Mouse (Mus musculus) limb, embryonic 11.5 days (tissue): ENCODE data around the gene Fyn. TPM values are rescaled to one million over a fixed set of nuclear protein-coding genes. Genes with fewer than 3 reads are reported as not detected.
A peak's percentile ranks its signal among the peaks of the same experiment; 100 is the strongest.

Experiments
- ATAC-seq: fragments of 200-750 bp; cut with Nextera tagmentation; 2 replicates; pipeline ENCODE4 v1.8.0; 2017; ENCODE audit warnings: low read depth; ENCODE audit not compliant: insufficient number of reproducible peaks, low FRiP score, low TSS enrichment
- DNase-seq: peaks from one replicate; pipeline ENCODE4 v3.0.0-alpha.2; 2015; ENCODE audit warnings: low spot score
- H3K27ac ChIP-seq: fragments of 300-500 bp; sonication (generic); replicated peaks from 2 replicates; pipeline ENCODE4 v1.5.1; 2014; ENCODE audit warnings: low read depth, mild to moderate bottlenecking, low read length
- H3K27me3 ChIP-seq: fragments of 300-500 bp; sonication (generic); 2 replicates; pipeline ENCODE4 v1.6.1; 2014; ENCODE audit warnings: mild to moderate bottlenecking, low read length, mixed read lengths; ENCODE audit not compliant: control insufficient read depth, insufficient read depth
- H3K36me3 ChIP-seq: fragments of 300-500 bp; sonication (generic); 2 replicates; pipeline ENCODE4 v1.6.1; 2014; ENCODE audit warnings: mild to moderate bottlenecking, low read length, moderate library complexity, mixed read lengths; ENCODE audit not compliant: control insufficient read depth, insufficient read depth
- H3K4me1 ChIP-seq: fragments of 300-500 bp; sonication (generic); 2 replicates; pipeline ENCODE4 v1.6.1; 2014; ENCODE audit warnings: low read length, mixed read lengths; ENCODE audit not compliant: control insufficient read depth, insufficient read depth
- H3K4me2 ChIP-seq: fragments of 300-500 bp; sonication (generic); 2 replicates; pipeline ENCODE4 v1.6.1; 2014; ENCODE audit warnings: low read depth, mild to moderate bottlenecking, moderate library complexity; ENCODE audit not compliant: severe bottlenecking
- H3K4me3 ChIP-seq: fragments of 300-500 bp; sonication (generic); 2 replicates; pipeline ENCODE4 v1.5.1; 2014; ENCODE audit warnings: low read depth, low read length
- H3K9ac ChIP-seq: fragments of 300-500 bp; sonication (generic); 2 replicates; pipeline ENCODE4 v1.6.1; 2014; ENCODE audit warnings: mild to moderate bottlenecking, low read length
- H3K9me3 ChIP-seq: fragments of 300-500 bp; sonication (generic); 2 replicates; pipeline ENCODE4 v1.6.1; 2016; ENCODE audit warnings: low read length; ENCODE audit not compliant: control insufficient read depth
- WGBS: fragments of 180-500 bp; shearing (Covaris S2); extraction: QIAGEN DNeasy Blood & Tissue Kit; methylation state at CpG from one replicate; pipeline ENCODE4 v1.1.7; 2014; 5-methylcytosine and 5-hydroxymethylcytosine counted together
- polyA plus RNA-seq: library from polyadenylated mRNA; unstranded; fragments of >200 nt; fragmentation: Nextera tagmentation; extraction: Ambion mirVana; gene quantifications from 2 replicates; pipeline ENCODE4 v1.2.1, GENCODE M21; 2014

The Fyn gene
- polyA plus RNA-seq, 1 experiment from 2014 or later, result 20.6 TPM

DNA sequence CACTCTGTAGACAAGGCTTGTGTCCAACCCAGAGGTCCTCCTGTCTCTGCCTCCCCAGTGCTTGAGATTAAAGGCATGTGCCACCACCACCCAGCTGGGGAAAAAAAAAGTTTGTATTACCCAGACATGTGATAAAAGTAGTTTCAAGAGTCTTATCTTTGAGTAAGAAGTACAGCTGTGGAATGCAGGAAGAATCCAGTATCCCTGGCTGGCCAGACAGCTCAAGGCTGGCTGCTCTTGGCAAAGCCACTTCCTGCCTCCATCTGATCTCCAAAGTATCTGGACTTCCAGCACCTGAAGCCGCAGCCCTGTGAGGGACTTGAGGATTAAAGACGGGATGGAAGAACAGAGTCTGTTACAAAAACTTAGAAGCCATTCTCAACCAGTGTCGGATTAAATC, 150.2 kb downstream of the Fyn start:
- Histone ChIP-seq H3K4me2 (no peak overlapping the region), H3K9ac (no peak overlapping the region), H3K4me1 (peaks cover 8% of the 10 kb centered on the region), H3K9me3 (no peaks in the 10 kb centered on the region), H3K27ac (no peak overlapping the region), H3K36me3 (0 out of 2 replicates have a peak, but pooled peaks cover 2% of the 10 kb centered on the region), H3K4me3 (no peak overlapping the region), H3K27me3 (no peaks in the 10 kb centered on the region)
- DNase-seq (no peak), ATAC-seq (no peak)
- 75% methylated on average over 3 of the region's 3 CpGs for WGBS

DNA sequence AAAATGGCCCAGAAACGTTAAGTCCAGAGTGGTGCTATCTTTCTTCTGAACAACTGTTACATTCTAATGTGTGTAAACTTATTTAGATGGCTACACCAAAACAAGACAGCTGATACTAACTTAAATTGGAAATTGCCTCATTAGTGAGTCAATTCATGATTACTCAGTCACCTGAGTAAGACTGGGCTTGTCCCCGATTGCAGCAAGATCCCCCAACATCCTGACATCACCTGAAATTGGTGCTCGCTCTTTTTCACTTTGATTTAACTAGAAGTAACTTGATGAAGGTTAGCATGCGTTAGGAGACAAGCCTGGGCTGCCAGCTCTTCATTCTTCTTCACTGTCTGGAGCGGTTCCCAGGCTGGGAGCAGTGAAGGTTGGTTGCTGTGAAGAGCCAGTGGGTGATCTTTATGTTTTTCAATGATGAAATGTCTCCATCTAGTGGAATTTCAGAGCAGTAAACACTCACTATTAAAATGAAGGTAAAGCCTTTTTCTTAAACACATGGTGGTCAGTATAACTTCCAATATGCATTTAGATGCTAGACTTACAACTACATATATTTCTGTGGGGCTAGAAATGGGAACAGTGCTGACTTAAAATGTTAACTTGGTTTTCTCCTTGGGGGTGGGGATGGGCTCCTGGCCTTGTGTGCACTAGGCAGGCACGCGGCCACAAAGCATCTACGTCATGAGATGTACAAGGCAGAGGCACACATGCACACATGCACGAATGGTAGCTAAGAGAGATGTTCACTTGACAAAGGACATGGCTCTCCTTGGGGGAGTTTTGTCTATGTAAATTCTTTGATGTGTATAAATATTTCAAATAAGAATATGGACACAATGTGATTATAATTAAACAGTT, 151.7 kb downstream of the Fyn start:
- no peak overlapping the region for H3K27ac ChIP-seq
- no peaks in the 10 kb centered on the region for H3K27me3 ChIP-seq
- DNase-seq (no peak), ATAC-seq (0 out of 2 replicates have a peak, but pooled peaks have one; percentile 48)
- no peak overlapping the region for H3K4me2 ChIP-seq
- WGBS, result 64% methylated on average over 9 of the region's 9 CpGs
- no peak overlapping the region for H3K9ac ChIP-seq
- no peak overlapping the region for H3K4me3 ChIP-seq
- H3K9me3 ChIP-seq, result no peaks in the 10 kb centered on the region
- H3K36me3 ChIP-seq, result 0 out of 2 replicates have a peak, but pooled peaks cover 2% of the 10 kb centered on the region
- H3K4me1 ChIP-seq, result peaks cover 16% of the 10 kb centered on the region

DNA sequence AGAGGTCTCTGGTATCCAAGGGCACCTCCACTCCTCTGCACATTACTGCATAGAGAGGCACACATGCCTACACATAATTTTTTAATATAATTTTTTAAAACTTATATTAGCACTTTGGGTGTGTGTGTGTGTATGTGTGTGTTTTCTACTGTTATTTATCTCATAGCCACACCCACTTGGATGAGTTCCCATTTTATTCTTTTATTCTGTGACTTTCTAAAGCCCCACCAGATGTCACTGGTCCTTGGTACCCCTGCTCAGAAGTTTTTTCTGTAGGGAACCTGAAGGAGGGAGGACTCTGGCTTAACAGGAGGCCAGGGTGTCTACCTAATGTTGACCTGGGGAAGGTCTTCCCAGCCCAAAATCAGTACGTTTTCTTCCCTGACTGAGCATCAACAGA, 152.7 kb downstream of the Fyn start:
- Histone ChIP-seq H3K9me3 (no peaks in the 10 kb centered on the region), H3K4me1 (peaks cover 16% of the 10 kb centered on the region), H3K4me2 (no peak overlapping the region), H3K9ac (no peak overlapping the region), H3K36me3 (no peaks in the 10 kb centered on the region), H3K4me3 (no peak overlapping the region), H3K27me3 (no peaks in the 10 kb centered on the region), H3K27ac (no peak overlapping the region)
- no peak for ATAC-seq
- 81% methylated on average over 1 of the region's 1 CpGs for WGBS
- no peak for DNase-seq

DNA sequence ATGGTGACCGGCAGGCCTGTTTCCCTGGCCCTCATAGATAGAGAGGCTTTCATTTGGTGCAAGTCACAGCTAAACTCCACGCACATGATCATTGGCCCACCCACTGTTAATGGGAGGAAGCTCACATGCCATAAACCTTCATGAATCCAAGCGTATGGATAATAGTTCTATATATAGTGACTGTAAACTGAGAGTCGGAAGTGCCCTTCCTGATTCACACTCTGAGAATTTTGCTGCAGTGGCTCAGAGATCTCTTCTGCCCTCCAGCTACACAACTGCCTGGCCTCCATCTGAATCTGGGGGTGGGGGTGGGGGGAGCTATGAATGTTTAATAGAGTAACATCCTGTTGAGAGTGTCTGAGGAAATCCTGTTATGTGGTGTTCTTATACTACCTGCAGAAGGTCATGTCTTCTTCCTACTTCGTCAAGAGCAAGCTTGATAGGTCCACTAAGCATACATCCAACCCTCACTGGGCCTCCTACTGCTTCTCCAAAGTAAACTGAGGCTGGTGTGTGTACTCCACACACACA, 153.3 kb downstream of the Fyn start:
- H3K27ac ChIP-seq, result no peak overlapping the region
- ATAC-seq, result no peak
- H3K9ac ChIP-seq, result no peak overlapping the region
- no peaks in the 10 kb centered on the region for H3K36me3 ChIP-seq
- no peaks in the 10 kb centered on the region for H3K9me3 ChIP-seq
- H3K4me3 ChIP-seq, result no peak overlapping the region
- no peaks in the 10 kb centered on the region for H3K27me3 ChIP-seq
- no peak for DNase-seq
- peaks cover 16% of the 10 kb centered on the region for H3K4me1 ChIP-seq
- WGBS, result 77% methylated on average over 5 of the region's 5 CpGs
- H3K4me2 ChIP-seq, result no peak overlapping the region

DNA sequence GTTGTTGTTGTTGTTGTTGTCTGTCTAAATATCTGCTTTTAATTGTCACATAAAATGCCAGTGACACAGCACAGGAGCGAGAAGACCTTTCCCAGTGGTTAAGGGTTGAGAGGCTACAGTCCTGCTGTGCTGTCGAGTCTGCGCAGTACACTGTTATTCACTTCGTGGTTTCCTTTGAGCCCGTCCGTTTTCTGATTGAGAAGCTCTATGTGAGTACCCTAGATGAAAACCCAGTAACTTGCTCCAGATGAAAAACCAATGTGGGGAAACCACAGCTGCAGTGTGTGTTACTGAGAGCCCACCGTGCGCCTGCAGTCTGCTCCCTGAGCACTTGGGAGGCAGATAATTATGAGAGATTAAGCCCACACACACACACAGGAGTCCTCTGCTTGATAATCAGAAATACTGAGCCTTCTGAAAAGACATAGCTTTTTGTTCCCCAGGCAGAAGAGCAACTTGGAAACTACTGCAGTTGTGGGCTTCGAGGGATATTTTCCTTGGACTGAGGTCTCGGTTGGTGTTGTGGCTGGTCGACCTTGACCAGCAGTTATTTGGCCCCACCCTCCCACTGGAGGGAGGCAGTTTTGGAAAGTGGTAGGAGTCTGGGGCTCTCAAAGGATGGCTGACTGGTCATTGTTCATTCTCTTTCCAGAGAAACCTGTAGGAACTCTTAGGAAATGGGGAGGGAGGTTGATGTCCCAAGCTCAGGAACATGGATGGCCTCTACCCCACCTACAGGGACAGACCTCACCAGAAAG, 154.4 kb downstream of the Fyn start:
- no peak overlapping the region for H3K4me3 ChIP-seq
- no peak for ATAC-seq

DNA sequence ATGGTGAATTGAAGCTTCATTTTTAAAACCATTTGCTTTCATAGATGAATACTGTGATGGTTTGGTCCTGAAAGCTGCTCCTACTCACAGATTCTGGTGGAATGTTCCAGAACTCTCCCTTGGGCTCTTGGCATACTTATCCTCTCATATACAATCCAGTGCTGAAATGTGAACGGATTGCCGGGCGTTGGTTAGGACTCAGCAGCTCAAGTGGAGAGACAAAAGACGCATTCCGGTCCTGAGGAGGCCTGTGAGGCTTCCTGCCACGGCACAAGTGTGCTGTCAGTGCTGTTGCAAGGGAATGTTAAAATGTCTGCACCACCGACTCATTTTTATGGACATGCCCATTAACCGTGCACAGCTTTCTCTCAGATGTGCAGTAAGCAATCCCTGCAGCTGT, 155.7 kb downstream of the Fyn start:
- no peak overlapping the region for H3K4me3 ChIP-seq
- H3K27me3 ChIP-seq, result no peaks in the 10 kb centered on the region
- H3K9me3 ChIP-seq, result no peaks in the 10 kb centered on the region
- no peak overlapping the region for H3K9ac ChIP-seq
- H3K4me1 ChIP-seq, result peaks cover 12% of the 10 kb centered on the region
- H3K27ac ChIP-seq, result 0 out of 2 replicates have a peak overlapping the region, but pooled peaks have one; percentile 15
- H3K4me2 ChIP-seq, result no peak overlapping the region
- 37% methylated on average over 8 of the region's 8 CpGs for WGBS
- ATAC-seq (no peak), DNase-seq (no peak)
- no peaks in the 10 kb centered on the region for H3K36me3 ChIP-seq

More for the DNA sequence above, 154.4 kb downstream of the Fyn start:
- DNase-seq, result no peak
- 50% methylated on average over 11 of the region's 11 CpGs for WGBS
- Histone ChIP-seq H3K27ac (no peak overlapping the region), H3K9me3 (no peaks in the 10 kb centered on the region), H3K36me3 (no peaks in the 10 kb centered on the region), H3K4me2 (no peak overlapping the region), H3K9ac (no peak overlapping the region), H3K27me3 (no peaks in the 10 kb centered on the region), H3K4me1 (peaks cover 12% of the 10 kb centered on the region)

DNA sequence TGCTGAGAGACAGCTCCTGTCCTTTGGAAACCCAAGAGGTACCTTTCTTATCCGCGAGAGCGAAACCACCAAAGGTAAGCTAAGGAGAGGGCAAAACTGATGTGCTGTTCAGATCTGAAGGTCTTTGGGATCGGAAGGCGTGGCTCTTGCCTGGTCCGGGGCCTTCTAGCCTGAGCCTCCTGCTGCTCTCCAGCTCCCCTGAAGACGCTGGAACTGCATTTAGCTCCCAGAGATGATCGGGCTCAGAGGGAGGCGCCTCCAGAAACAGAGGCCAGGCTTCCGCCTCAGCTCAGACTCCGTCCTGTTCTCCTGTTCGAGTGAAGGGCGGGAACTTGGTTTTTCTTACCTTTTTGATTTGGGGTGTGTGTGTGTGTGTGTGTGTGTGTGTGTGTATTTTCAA, 156.8 kb downstream of the Fyn start:
- no peaks in the 10 kb centered on the region for H3K27me3 ChIP-seq
- no peak for ATAC-seq
- DNase-seq, result no peak
- no peaks in the 10 kb centered on the region for H3K9me3 ChIP-seq
- H3K4me3 ChIP-seq, result no peak overlapping the region
- WGBS, result 87% methylated on average over 13 of the region's 13 CpGs
- H3K9ac ChIP-seq, result no peak overlapping the region
- H3K36me3 ChIP-seq, result no peaks in the 10 kb centered on the region
- H3K4me2 ChIP-seq, result no peak overlapping the region
- no peak overlapping the region for H3K27ac ChIP-seq
- peaks cover 12% of the 10 kb centered on the region for H3K4me1 ChIP-seq

DNA sequence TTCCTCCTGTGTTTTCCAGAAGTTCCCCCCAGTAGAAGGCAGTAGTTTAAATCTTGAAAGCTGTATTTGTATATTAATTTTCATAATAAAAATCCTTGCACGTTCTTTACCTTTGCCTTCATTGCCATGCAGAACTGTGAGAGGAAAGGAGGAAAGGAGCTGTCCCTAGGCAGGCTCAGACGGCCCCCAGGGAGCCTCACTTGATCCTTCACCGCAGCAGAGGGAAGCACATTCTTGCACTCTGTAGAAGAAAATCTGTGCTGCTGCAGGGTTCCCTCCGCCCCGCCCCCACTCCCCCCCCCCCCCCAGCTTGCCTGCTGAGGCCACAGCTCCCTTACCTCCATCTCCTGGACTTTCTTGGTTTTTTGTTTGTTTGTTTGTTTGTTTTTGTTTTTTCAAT, 158.5 kb downstream of the Fyn start:
- WGBS, result 20% methylated on average over 5 of the region's 5 CpGs
- H3K4me1 ChIP-seq, result peaks cover 12% of the 10 kb centered on the region
- H3K4me2 ChIP-seq, result no peak overlapping the region
- no peak overlapping the region for H3K27ac ChIP-seq
- H3K9me3 ChIP-seq, result no peaks in the 10 kb centered on the region
- H3K9ac ChIP-seq, result no peak overlapping the region
- no peak overlapping the region for H3K4me3 ChIP-seq
- no peaks in the 10 kb centered on the region for H3K36me3 ChIP-seq
- no peaks in the 10 kb centered on the region for H3K27me3 ChIP-seq
- ATAC-seq (no peak), DNase-seq (no peak)
